12 mouse cellular contexts compared by ENCODE assay signal in the genomic region with DNA sequence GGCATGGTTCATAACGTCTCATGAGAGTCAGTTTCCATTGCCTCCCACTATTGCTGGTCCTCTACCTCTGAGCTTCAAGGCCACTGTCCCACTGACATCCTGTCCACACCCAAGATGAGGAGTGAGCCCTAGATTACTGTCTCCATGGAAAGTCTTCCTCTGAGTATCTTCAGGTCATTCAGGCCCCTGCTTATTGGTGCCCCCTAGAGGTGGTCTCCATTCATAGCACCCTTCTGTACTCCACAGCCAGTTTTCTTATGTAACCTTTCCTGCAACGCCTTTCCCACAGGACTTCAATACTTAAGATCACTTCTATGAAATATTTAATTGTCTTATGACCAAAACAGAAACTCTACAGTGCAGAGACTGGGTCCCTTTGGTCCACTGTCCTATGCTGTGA.
DNase-seq lines count a peak whose midpoint lies in the region; ATAC-seq and TF ChIP-seq lines count a peak whose summit lies in the region.
"Had no signal": no experiment of that assay in that cellular context is flagged by ENCODE, and none has a peak within 500 bp of the region (broad histone marks: within the 10 kb centered on the region; RNA-seq: fewer than 3 reads in every experiment).

No protein-coding gene starts in this region.

- H3K36me3 ChIP-seq in heart, embryonic 11.5 days (ENCODE audit: control insufficient read depth, insufficient read depth, low read length): no peaks in the 10 kb centered on the region
- no peaks in the 10 kb centered on the region for H3K36me3 ChIP-seq in thymus, adult 2 months (ENCODE audit: control insufficient read depth, insufficient read depth, low read length)
- H3K36me3 ChIP-seq: stomach, embryonic 15.5 days had no signal

- H3K27me3 ChIP-seq in heart, embryonic 11.5 days (ENCODE audit: control insufficient read depth, insufficient read depth, low read length): no peaks in the 10 kb centered on the region
- H3K27me3 ChIP-seq in thymus, adult 2 months (ENCODE audit: control insufficient read depth, insufficient read depth, low read length): no peaks in the 10 kb centered on the region
- H3K27me3 ChIP-seq: neural tube, embryonic 15.5 days; stomach, embryonic 15.5 days had no signal

- DNase-seq in heart, adult 18-20 months: peak; percentile 8 to 26
- peak; percentile 13 to 24 for DNase-seq in lung, adult 18-20 months
- DNase-seq in lung, postnatal 10 days: no peak
- peak; percentile 6 for DNase-seq in c-Kit-negative CD71-positive TER-119-positive erythroid progenitor cells, embryonic 14.5 days (ENCODE audit: low read depth, low spot score)
- DNase-seq in lung, postnatal 36 days: peak; percentile 28
- no peak for DNase-seq in thymus, adult 2 months
- DNase-seq in embryo, embryonic 9.5 days (ENCODE audit: extremely low spot score): no peak

- H3K27ac ChIP-seq in heart, embryonic 11.5 days (ENCODE audit: low read depth, low read length): no peak overlapping the region
- H3K27ac ChIP-seq in thymus, adult 2 months (ENCODE audit: control insufficient read depth, insufficient read depth, low read length): no peak overlapping the region
- H3K27ac ChIP-seq: neural tube, embryonic 15.5 days; stomach, embryonic 15.5 days had no signal

- no peak overlapping the region for H3K4me2 ChIP-seq in heart, embryonic 11.5 days
- H3K4me2 ChIP-seq: neural tube, embryonic 15.5 days; stomach, embryonic 15.5 days had no signal

- no peak for TF ChIP-seq POLR2A in thymus, adult 2 months (IDR thresholded peaks at IDR 0.05; ENCODE audit: control insufficient read depth, extremely low read depth, insufficient read depth, low read length, poor library complexity)

- TF ChIP-seq CTCF in thymus, adult 2 months (IDR thresholded peaks at IDR 0.05; ENCODE audit: borderline replicate concordance, control insufficient read depth, extremely low read depth, insufficient read depth, low read length, poor library complexity): no peak

- WGBS in heart, embryonic 11.5 days (ENCODE audit: insufficient replicate concordance): 75% methylated on average over 2 of the region's 2 CpGs
- 90% methylated on average over 2 of the region's 2 CpGs for WGBS in thymus, adult 2 months

- no peaks in the 10 kb centered on the region for H3K9me3 ChIP-seq in heart, embryonic 11.5 days (replicated peaks; ENCODE audit: control insufficient read depth, low read length)
- H3K9me3 ChIP-seq: neural tube, embryonic 15.5 days; stomach, embryonic 15.5 days had no signal

- ATAC-seq in heart, embryonic 11.5 days (replicated peaks; ENCODE audit: insufficient number of reproducible peaks, low FRiP score, low TSS enrichment): no peak
- ATAC-seq: hindbrain, embryonic 16.5 days had no signal

- H3K4me1 ChIP-seq in heart, embryonic 11.5 days (ENCODE audit: control insufficient read depth, insufficient read depth, low read length): peaks cover 16% of the 10 kb centered on the region
- H3K4me1 ChIP-seq in thymus, adult 2 months (replicated peaks; ENCODE audit: control insufficient read depth, insufficient read depth, low read length): no peaks in the 10 kb centered on the region
- H3K4me1 ChIP-seq: neural tube, embryonic 15.5 days; stomach, embryonic 15.5 days had no signal

- H3K4me3 ChIP-seq in heart, embryonic 11.5 days (ENCODE audit: low read depth, low read length): no peak overlapping the region
- no peak overlapping the region for H3K4me3 ChIP-seq in thymus, adult 2 months (ENCODE audit: control insufficient read depth, insufficient read depth, low read length)
- H3K4me3 ChIP-seq: megakaryocyte, embryonic 14.5 days; neural tube, embryonic 15.5 days; stomach, embryonic 15.5 days had no signal

- H3K9ac ChIP-seq in heart, embryonic 11.5 days (ENCODE audit: low read depth, low read length): no peak overlapping the region
- H3K9ac ChIP-seq: neural tube, embryonic 15.5 days; stomach, embryonic 15.5 days had no signal

Comparison
In these comparisons a context has a peak if more than half of its experiments do, and no peak if none do; other contexts are left out.
1. DNase-seq: peak in heart, adult 18-20 months (2 of 2), lung, adult 18-20 months (2 of 2), c-Kit-negative CD71-positive TER-119-positive erythroid progenitor cells, embryonic 14.5 days (single experiment) and lung, postnatal 36 days (single experiment); none in lung, postnatal 10 days (single experiment), thymus, adult 2 months (single experiment) and embryo, embryonic 9.5 days (single experiment).